Mouse (Mus musculus) midbrain, embryonic 13.5 days (tissue): ENCODE results near the gene 2810021J22Rik. TPM values are rescaled to one million over a fixed set of nuclear protein-coding genes. Genes with fewer than 3 reads are reported as not detected.

Source experiments
- ATAC-seq: fragments of 200-750 bp; cut with Nextera tagmentation; 2 replicates; pipeline ENCODE4 v1.8.0; 2017; ENCODE audit warnings: mild to moderate bottlenecking, moderate TSS enrichment, moderate library complexity
- H3K27ac ChIP-seq: fragments of 300-500 bp; sonication (generic); 2 replicates; pipeline ENCODE4 v1.5.1; 2015; ENCODE audit warnings: inconsistent platforms, mild to moderate bottlenecking, moderate library complexity
- H3K27me3 ChIP-seq: fragments of 300-500 bp; sonication (generic); 2 replicates; pipeline ENCODE4 v1.6.1; 2015; ENCODE audit warnings: mild to moderate bottlenecking, inconsistent platforms
- H3K36me3 ChIP-seq: fragments of 300-500 bp; sonication (generic); 2 replicates; pipeline ENCODE4 v1.6.1; 2015; ENCODE audit warnings: mild to moderate bottlenecking, inconsistent platforms
- H3K4me1 ChIP-seq: fragments of 300-500 bp; sonication (generic); replicated peaks from 2 replicates; pipeline ENCODE4 v1.6.1; 2015; ENCODE audit warnings: inconsistent platforms
- H3K4me2 ChIP-seq: fragments of 300-500 bp; sonication (generic); replicated peaks from 2 replicates; pipeline ENCODE4 v1.6.1; 2015; ENCODE audit warnings: moderate library complexity, mild to moderate bottlenecking, inconsistent platforms
- H3K4me3 ChIP-seq: fragments of 300-500 bp; sonication (generic); replicated peaks from 2 replicates; pipeline ENCODE4 v1.5.1; 2015; ENCODE audit warnings: mild to moderate bottlenecking, inconsistent platforms
- H3K9ac ChIP-seq: fragments of 300-500 bp; sonication (generic); replicated peaks from 2 replicates; pipeline ENCODE4 v1.6.1; 2015; ENCODE audit warnings: mild to moderate bottlenecking, inconsistent platforms
- H3K9me3 ChIP-seq: fragments of 300-500 bp; sonication (generic); 2 replicates; pipeline ENCODE4 v1.6.1; 2016; ENCODE audit warnings: mild to moderate bottlenecking, inconsistent platforms
- WGBS: fragments of 180-500 bp; shearing (Covaris S2); methylation state at CpG from one replicate; pipeline ENCODE4 v1.1.7; 2015; 5-methylcytosine and 5-hydroxymethylcytosine counted together
- polyA plus RNA-seq: library from polyadenylated mRNA; unstranded; fragments of >200 nt; fragmentation: Nextera tagmentation; extraction: Ambion mirVana; gene quantifications from 2 replicates; pipeline ENCODE4 v1.2.1, GENCODE M21; 2015

The 2810021J22Rik gene
- polyA plus RNA-seq, 1 experiment from 2014 or later: 14.0 TPM

DNA sequence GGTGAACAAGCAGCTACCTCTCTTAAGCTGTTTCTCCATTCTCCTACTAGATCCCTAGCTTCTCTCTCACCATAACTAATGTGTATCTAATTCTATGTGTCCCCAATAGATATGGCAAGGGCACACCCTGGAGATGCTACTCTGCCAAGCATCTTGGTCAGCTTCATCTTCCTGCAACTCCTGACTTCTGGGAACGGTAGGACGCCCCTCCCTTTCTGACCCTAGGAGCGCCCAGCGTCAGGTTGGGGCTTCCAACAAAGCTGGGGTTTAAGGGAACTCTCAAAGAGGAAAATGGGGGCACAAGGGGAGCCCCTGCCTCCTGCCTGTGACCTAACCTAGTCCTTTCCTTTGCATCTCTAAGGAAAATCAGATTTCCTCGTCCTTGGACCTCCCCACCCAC lies 51.7 kb downstream of the 2810021J22Rik start:
- Histone ChIP-seq H3K36me3 (no peaks in the 10 kb centered on the region), H3K4me1 (peaks cover 9% of the 10 kb centered on the region), H3K4me3 (no peak overlapping the region), H3K27ac (no peak overlapping the region), H3K9me3 (no peaks in the 10 kb centered on the region), H3K4me2 (no peak overlapping the region), H3K9ac (no peak overlapping the region), H3K27me3 (no peaks in the 10 kb centered on the region)
- WGBS: 75% methylated on average over 5 of the region's 5 CpGs
- no peak for ATAC-seq

DNA sequence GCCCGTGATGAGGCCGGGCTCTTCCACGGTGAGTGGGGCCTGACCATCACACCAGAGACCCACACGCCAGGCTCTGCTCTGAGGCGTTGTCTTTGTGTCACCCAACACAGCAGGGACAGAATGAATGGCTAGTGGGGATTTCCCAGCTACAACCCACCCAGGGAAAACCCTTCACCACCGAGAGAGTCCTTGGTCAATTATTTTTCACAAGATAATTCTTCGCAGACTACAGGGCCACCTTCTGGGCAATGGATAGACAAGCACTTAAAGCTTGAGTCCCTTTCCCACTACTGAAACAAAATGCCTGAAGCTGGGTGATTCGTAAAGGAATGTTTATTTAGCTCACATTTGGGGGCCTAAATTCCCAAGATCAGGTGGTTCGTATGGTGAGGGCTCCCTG lies 55.4 kb downstream of the 2810021J22Rik start:
- H3K9ac ChIP-seq: no peak overlapping the region
- 88% methylated on average over 9 of the region's 9 CpGs for WGBS
- no peaks in the 10 kb centered on the region for H3K27me3 ChIP-seq
- no peaks in the 10 kb centered on the region for H3K9me3 ChIP-seq
- no peak overlapping the region for H3K27ac ChIP-seq
- H3K4me2 ChIP-seq: no peak overlapping the region
- H3K4me3 ChIP-seq: no peak overlapping the region
- no peaks in the 10 kb centered on the region for H3K4me1 ChIP-seq
- no peaks in the 10 kb centered on the region for H3K36me3 ChIP-seq
- no peak for ATAC-seq

DNA sequence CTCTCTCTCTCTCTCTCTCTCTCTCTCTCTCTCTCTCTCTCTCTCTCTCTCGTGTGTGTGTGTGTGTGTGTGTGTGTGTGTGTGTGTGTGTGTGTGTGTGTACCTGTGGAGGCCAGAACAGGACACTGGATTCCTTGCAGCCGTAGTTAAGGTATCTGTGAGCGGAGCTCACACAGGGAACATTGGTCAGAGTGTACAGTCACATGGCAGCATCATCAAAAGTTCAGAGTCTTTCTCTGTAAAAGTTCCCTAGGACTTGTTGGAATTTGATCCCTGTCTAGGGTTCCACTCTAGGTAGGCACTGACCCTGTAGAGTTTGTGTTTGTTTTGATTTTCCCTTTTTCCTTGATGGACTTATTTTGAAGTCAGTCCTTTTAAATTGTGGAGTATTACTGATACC lies 59.6 kb downstream of the 2810021J22Rik start:
- Histone ChIP-seq H3K4me3 (no peak overlapping the region), H3K9ac (no peak overlapping the region), H3K4me1 (peaks cover 8% of the 10 kb centered on the region), H3K4me2 (no peak overlapping the region), H3K36me3 (peaks cover 8% of the 10 kb centered on the region), H3K27ac (no peak overlapping the region), H3K27me3 (no peaks in the 10 kb centered on the region), H3K9me3 (no peaks in the 10 kb centered on the region)
- 100% methylated on average over 2 of the region's 3 CpGs for WGBS
- ATAC-seq: no peak

DNA sequence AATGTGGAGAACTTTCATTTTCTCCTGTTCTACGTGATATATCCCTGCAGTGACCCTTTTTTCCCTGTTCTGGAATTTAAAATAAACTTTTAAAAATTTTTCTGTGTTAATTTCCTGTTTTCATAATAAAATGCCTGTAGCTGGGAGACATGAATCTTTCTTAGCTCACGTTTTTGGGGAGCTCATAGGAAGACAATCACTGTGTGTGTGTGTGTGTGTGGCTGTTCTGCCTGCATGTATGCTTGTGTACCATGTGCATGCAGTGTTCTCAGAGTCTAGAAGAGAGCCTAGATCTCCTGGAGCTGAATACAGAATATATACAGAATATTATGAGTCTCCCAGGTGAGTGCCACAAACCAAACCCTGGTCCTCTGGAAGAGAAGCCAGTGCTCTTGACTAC lies 60.0 kb downstream of the 2810021J22Rik start:
- no peak for ATAC-seq
- H3K27ac ChIP-seq: no peak overlapping the region
- H3K9me3 ChIP-seq: no peaks in the 10 kb centered on the region
- H3K4me2 ChIP-seq: no peak overlapping the region
- no peak overlapping the region for H3K4me3 ChIP-seq
- no peaks in the 10 kb centered on the region for H3K27me3 ChIP-seq
- WGBS: 78% methylated on average over 2 of the region's 2 CpGs
- peaks cover 12% of the 10 kb centered on the region for H3K36me3 ChIP-seq
- H3K4me1 ChIP-seq: peaks cover 8% of the 10 kb centered on the region
- H3K9ac ChIP-seq: no peak overlapping the region

DNA sequence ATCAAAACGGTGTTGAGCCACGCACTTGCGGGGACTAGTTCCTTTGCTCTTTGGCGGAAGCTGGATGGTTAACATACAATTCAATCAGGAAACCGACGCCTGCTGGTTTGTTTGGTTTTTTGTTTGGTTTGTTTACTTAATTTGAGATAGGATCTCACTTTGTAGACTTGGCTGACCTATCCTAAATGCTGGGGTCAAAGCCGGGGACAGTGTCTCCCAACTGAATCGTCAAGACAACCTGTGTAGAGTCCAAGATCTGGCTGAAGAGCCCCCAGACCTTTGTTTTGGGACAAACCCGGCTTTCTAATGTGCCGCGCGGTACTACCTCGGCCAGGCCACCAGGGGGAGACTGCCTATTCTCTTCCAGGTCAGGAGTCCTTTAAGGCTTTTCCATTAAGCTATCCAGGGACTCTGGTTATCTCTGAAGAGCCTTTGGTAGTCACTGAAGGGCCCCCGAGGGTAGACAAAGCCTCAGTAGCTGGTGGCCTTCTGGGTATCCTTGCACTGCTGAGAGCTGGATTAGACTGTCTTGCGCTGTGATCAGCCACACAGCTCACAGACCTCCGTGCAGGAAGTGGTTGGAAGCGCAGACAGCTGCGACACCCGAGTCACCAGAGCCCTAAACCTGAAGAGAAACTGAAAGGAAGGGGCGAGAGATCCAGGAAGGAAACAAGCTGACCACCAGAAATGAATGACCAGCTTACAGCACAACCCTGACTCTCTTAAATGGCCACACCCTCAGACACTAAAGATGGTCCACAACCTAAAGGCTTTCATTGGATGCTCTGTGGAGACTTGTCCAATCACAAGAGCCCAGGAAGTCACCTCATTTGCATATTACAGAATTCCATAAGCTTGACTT lies 61.0 kb downstream of the 2810021J22Rik start:
- WGBS: 35% methylated on average over 20 of the region's 20 CpGs
- Histone ChIP-seq H3K27me3 (no peaks in the 10 kb centered on the region), H3K36me3 (peaks cover 21% of the 10 kb centered on the region), H3K4me2 (peak overlapping the region; percentile 28), H3K9ac (no peak overlapping the region), H3K9me3 (no peaks in the 10 kb centered on the region), H3K27ac (peak overlapping the region; percentile 54; the same call in 1 of the 2 replicates), H3K4me1 (peaks cover 8% of the 10 kb centered on the region), H3K4me3 (no peak overlapping the region)
- ATAC-seq: peak; percentile 85

DNA sequence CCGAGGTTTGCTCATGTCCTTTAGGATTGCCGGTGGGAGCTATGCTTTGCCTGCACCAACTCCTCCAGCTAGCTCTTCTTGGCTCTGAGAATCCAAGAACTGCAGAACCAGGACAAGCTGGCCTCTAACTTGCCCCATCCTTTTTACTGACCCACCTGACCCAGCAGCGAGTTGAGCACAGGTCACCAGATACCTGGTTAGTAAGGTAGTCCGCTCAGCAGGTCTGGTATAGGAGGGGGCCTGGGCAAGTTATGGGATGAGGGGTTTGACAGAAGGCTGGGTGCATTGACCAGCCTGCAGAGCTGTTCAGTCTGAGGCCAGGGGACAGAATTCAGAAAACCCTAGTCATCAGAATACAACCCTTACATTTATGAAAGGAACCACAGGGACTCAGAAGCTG lies 62.0 kb downstream of the 2810021J22Rik start:
- H3K36me3 ChIP-seq: peaks cover 32% of the 10 kb centered on the region
- H3K4me1 ChIP-seq: peaks cover 8% of the 10 kb centered on the region
- 79% methylated on average over 4 of the region's 4 CpGs for WGBS
- H3K9ac ChIP-seq: no peak overlapping the region
- H3K27me3 ChIP-seq: no peaks in the 10 kb centered on the region
- H3K4me2 ChIP-seq: no peak overlapping the region
- H3K27ac ChIP-seq: no peak overlapping the region
- 0 out of 2 replicates have a peak, but pooled peaks have one; percentile 5 for ATAC-seq
- H3K9me3 ChIP-seq: no peaks in the 10 kb centered on the region
- no peak overlapping the region for H3K4me3 ChIP-seq

DNA sequence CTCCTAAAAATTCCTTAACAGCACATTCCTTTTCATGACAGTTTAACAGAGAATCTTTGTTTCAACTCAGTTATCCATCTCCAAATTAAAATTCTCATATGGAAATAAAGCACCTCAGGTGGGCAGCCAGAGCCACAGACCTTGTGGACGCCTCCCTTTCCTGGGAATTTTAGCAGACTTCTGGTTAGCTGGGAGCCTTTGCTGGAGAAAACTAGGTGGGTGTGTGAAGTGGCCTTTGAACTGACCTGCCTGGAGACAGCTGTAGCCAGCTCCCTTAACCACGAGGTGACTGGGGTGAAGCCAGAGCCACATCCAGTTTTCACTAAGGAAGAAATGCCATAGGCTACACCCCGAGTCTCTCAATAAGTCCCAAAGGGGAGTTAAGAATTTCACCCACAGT lies 62.6 kb downstream of the 2810021J22Rik start:
- H3K4me2 ChIP-seq: no peak overlapping the region
- 68% methylated on average over 3 of the region's 3 CpGs for WGBS
- no peak overlapping the region for H3K27ac ChIP-seq
- no peak overlapping the region for H3K4me3 ChIP-seq
- no peaks in the 10 kb centered on the region for H3K9me3 ChIP-seq
- H3K36me3 ChIP-seq: peaks cover 37% of the 10 kb centered on the region
- H3K4me1 ChIP-seq: peaks cover 8% of the 10 kb centered on the region
- no peaks in the 10 kb centered on the region for H3K27me3 ChIP-seq
- H3K9ac ChIP-seq: no peak overlapping the region
- no peak for ATAC-seq

DNA sequence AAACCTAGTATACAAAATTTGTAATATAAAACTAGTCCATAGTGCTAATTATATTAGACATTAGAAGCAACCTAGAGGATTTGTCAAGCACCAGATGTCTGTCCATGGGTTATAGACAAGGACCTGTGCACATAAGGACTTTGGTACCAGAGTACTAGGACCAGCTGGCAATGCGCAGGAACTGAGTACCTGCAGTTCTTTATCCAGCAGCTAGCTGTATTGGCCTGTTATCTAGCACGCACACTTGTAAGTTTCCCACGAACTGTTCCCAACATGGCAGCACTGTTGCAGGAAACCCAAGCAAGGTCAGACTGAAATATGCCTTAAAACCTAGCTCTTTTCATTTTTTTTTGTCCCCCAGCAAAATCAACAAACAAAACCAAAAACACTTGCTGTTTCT lies 63.2 kb downstream of the 2810021J22Rik start:
- H3K36me3 ChIP-seq: peaks cover 43% of the 10 kb centered on the region
- no peak overlapping the region for H3K9ac ChIP-seq
- H3K9me3 ChIP-seq: no peaks in the 10 kb centered on the region
- 88% methylated on average over 3 of the region's 3 CpGs for WGBS
- H3K27me3 ChIP-seq: no peaks in the 10 kb centered on the region
- H3K4me2 ChIP-seq: no peak overlapping the region
- peaks cover 8% of the 10 kb centered on the region for H3K4me1 ChIP-seq
- H3K27ac ChIP-seq: no peak overlapping the region
- no peak for ATAC-seq
- no peak overlapping the region for H3K4me3 ChIP-seq

DNA sequence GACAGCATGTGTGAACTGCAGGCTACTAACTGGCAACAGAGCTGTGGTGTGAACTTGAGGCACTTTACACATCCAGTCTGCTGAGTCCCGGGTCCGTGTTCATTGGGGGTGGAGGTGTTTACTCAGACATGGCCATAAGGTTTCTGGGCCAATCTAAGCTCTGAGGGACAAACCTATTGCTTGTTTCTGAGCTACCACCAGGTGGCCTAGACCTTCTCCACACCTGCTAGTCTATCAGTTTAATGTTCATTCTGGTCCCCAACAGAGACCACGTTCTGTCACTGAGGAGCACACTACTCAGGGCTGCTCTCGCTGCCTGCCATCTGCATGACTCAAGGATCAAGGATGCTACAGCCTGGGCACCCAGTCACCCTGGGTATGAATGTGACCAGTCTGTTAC lies 64.6 kb downstream of the 2810021J22Rik start:
- no peak overlapping the region for H3K4me3 ChIP-seq
- no peak overlapping the region for H3K27ac ChIP-seq
- WGBS: 88% methylated on average over 4 of the region's 4 CpGs
- no peak overlapping the region for H3K9ac ChIP-seq
- H3K9me3 ChIP-seq: no peaks in the 10 kb centered on the region
- ATAC-seq: no peak
- H3K4me1 ChIP-seq: peaks cover 19% of the 10 kb centered on the region
- peaks cover 53% of the 10 kb centered on the region for H3K36me3 ChIP-seq
- H3K4me2 ChIP-seq: no peak overlapping the region
- no peaks in the 10 kb centered on the region for H3K27me3 ChIP-seq

Other genes with a start within 250 kb of the 2810021J22Rik start
- gene Olfr323, start 236.7 kb upstream of the 2810021J22Rik start, polyA plus RNA-seq: not detected in 2 replicates
- gene Trim58, start 226.8 kb upstream of the 2810021J22Rik start, polyA plus RNA-seq: 0.07 and 0.12 TPM in 2 replicates
- not detected in 2 replicates for gene Olfr322, start 208.4 kb upstream of the 2810021J22Rik start, polyA plus RNA-seq
- not detected in 2 replicates for gene Olfr320, start 186.1 kb upstream of the 2810021J22Rik start, polyA plus RNA-seq
- gene Olfr319, start 168.1 kb upstream of the 2810021J22Rik start, polyA plus RNA-seq: not detected in 2 replicates
- gene Olfr318, start 143.2 kb upstream of the 2810021J22Rik start, polyA plus RNA-seq: not detected in 2 replicates
- 0.12 and 0.23 TPM in 2 replicates for gene Olfr317, start 128.0 kb upstream of the 2810021J22Rik start, polyA plus RNA-seq
- not detected in 2 replicates for gene Olfr316, start 114.5 kb upstream of the 2810021J22Rik start, polyA plus RNA-seq
- not detected in 2 replicates for gene Olfr315, start 94.0 kb upstream of the 2810021J22Rik start, polyA plus RNA-seq
- gene Olfr314, start 84.3 kb upstream of the 2810021J22Rik start, polyA plus RNA-seq: not detected in 2 replicates
- gene Fam183b, start 65.3 kb upstream of the 2810021J22Rik start, polyA plus RNA-seq: 2.4 and 7.3 TPM in 2 replicates
- 0.10 TPM in 1 of 2 replicates, not detected in the other for gene Olfr313, start 52.2 kb upstream of the 2810021J22Rik start, polyA plus RNA-seq
- gene Olfr312, start 38.0 kb upstream of the 2810021J22Rik start, polyA plus RNA-seq: not detected in 2 replicates
- gene Olfr311, start 28.0 kb upstream of the 2810021J22Rik start, polyA plus RNA-seq: not detected in 2 replicates
- gene Gm12258, start 20.1 kb upstream of the 2810021J22Rik start, polyA plus RNA-seq: 18.5 and 21.3 TPM in 2 replicates
- 4.4 and 5.2 TPM in 2 replicates for gene Zfp39, start 37.0 kb downstream of the 2810021J22Rik start, polyA plus RNA-seq
- gene Btnl10, start 50.7 kb downstream of the 2810021J22Rik start, polyA plus RNA-seq: not detected in 2 replicates
- 453 and 491 TPM in 2 replicates for gene Rnf187, start 71.7 kb downstream of the 2810021J22Rik start, polyA plus RNA-seq
- gene Hist3h2ba, start 81.7 kb downstream of the 2810021J22Rik start, polyA plus RNA-seq: 383 and 402 TPM in 2 replicates
- 149 and 155 TPM in 2 replicates for gene Hist3h2a, start 87.5 kb downstream of the 2810021J22Rik start, polyA plus RNA-seq
- gene Trim17, start 87.5 kb downstream of the 2810021J22Rik start, polyA plus RNA-seq: 1.1 and 1.3 TPM in 2 replicates
- gene Trim11, start 110.9 kb downstream of the 2810021J22Rik start, polyA plus RNA-seq: 18.7 and 21.9 TPM in 2 replicates